Mouse (Mus musculus) liver, adult 2 months (tissue): ENCODE data around the gene Cyp2c23.

Experiments
- CTCF ChIP-seq: fragments of 200-500 bp; IDR thresholded peaks from 2 replicates; pipeline ENCODE4 v1.5.1; 2011; ENCODE audit warnings: low read depth, low read length, control low read depth
- POLR2A ChIP-seq: fragments of 200-500 bp; IDR thresholded peaks from 2 replicates; pipeline ENCODE4 v1.6.1; 2011; ENCODE audit warnings: low read length, control low read depth; ENCODE audit not compliant: insufficient read depth; ENCODE audit errors: extremely low read depth

DNA sequence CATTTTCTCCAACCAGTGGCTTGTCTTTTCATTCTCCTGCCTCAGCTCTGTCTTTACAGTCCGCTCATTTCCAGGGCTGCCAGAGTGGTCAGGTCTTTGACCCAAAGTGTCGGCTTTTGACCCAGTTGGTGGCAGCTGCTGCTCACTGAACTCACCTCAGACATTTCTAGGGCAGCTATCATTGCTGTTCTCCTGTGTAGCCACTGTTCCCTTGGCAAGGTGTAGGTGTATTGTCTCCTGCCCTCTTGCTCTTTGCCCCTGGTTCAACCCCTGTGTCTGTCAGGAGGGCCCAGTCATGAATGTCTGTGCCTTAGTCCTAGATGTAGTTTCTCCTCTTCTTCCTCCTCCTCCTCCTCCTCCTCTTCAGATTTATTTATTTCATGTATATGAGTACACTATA is 24.7 kb downstream of the Cyp2c23 start:
- TF ChIP-seq POLR2A (no peak), CTCF (no peak)
